Mouse (Mus musculus) embryonic facial prominence, embryonic 12.5 days (tissue): Measurements from ENCODE around the gene Pgls. TPM values are rescaled to one million over a fixed set of nuclear protein-coding genes. Genes with fewer than 3 reads are reported as not detected.

Experiments
- ATAC-seq: fragments of 200-750 bp; cut with Nextera tagmentation; 2 replicates; pipeline ENCODE4 v1.8.0; 2017; ENCODE audit not compliant: insufficient number of reproducible peaks, insufficient read depth, low FRiP score, low TSS enrichment
- H3K27ac ChIP-seq: fragments of 300-500 bp; sonication (generic); 2 replicates; pipeline ENCODE4 v1.5.1; 2016; ENCODE audit warnings: mild to moderate bottlenecking
- H3K27me3 ChIP-seq: fragments of 300-500 bp; sonication (generic); 2 replicates; pipeline ENCODE4 v1.6.1; 2016; ENCODE audit warnings: mild to moderate bottlenecking, moderate library complexity
- H3K36me3 ChIP-seq: fragments of 300-500 bp; sonication (generic); 2 replicates; pipeline ENCODE4 v1.6.1; 2016; ENCODE audit warnings: mild to moderate bottlenecking
- H3K4me1 ChIP-seq: fragments of 300-500 bp; sonication (generic); 2 replicates; pipeline ENCODE4 v1.6.1; 2016
- H3K4me2 ChIP-seq: fragments of 300-500 bp; sonication (generic); replicated peaks from 2 replicates; pipeline ENCODE4 v1.6.1; 2016; ENCODE audit warnings: mild to moderate bottlenecking, moderate library complexity
- H3K4me3 ChIP-seq: fragments of 300-500 bp; sonication (generic); 2 replicates; pipeline ENCODE4 v1.5.1; 2016; ENCODE audit warnings: mild to moderate bottlenecking
- H3K9ac ChIP-seq: fragments of 300-500 bp; sonication (generic); 2 replicates; pipeline ENCODE4 v1.6.1; 2016; ENCODE audit warnings: mild to moderate bottlenecking, moderate library complexity
- H3K9me3 ChIP-seq: fragments of 300-500 bp; sonication (generic); 2 replicates; pipeline ENCODE4 v1.6.1; 2016; ENCODE audit warnings: mild to moderate bottlenecking, moderate library complexity
- WGBS: fragments of 180-500 bp; shearing (Covaris S2); methylation state at CpG from one replicate; pipeline ENCODE4 v1.1.7; 2016; 5-methylcytosine and 5-hydroxymethylcytosine counted together
- polyA plus RNA-seq: library from polyadenylated mRNA; unstranded; fragments of >200 nt; fragmentation: Nextera tagmentation; extraction: Ambion mirVana; gene quantifications from 2 replicates; pipeline ENCODE4 v1.2.1, GENCODE M21; 2016

Gene Pgls
- polyA plus RNA-seq, 1 experiment from 2014 or later = 236 TPM

DNA sequence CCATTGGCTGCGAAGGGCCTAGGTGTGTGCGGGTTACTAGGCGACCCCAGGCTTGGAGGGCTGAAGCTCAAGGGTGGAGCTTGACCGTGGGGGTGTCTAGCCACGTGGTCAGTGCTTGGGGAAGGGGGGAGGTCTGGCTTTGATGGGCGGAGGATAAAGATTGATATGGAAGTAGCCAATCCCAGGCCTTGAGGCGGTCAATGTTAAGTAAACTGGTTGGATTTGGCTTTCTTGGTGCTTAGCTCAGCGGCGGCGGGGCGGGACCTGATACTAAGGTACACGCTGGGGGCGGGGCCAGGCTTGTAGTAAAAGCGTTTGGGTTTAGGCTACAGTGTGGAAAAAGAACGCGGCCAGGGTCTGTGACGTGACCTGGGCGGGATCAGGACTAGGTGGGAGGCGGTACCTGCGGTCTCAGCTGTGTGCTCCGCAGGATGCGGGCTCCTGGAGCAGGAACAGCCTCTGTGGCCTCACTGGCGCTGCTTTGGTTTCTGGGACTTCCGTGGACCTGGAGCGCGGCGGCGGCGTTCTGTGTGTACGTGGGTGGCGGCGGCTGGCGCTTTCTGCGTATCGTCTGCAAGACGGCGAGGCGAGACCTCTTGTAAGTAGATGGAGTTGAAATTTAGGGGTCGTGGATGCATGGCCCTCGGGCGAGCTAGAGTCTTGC lies 21.6 kb upstream of the Pgls start:
- peak overlapping the region; percentile 76 for H3K27ac ChIP-seq

DNA sequence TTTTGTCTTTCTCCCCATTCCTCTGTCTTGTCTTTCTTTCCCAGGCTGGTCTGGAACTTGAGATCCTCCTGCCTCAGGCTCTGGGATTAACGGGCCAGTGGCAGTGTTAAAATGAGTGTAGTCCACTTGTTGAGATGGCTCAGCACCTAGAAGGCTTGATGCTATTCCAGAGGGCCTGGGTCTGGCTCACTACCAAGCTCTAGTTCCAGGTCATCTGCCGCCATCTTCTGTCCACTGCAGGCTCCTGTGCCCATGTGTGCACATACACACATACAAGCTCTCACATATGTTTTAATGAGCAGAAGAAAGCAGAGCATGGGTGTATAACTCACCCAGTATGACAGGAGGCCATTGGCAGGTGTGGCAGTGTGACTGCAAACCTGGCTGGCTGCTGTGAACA lies 19.9 kb upstream of the Pgls start:
- 91% methylated on average over 2 of the region's 2 CpGs for WGBS
- ATAC-seq = no peak
- Histone ChIP-seq H3K4me1 (peaks cover 19% of the 10 kb centered on the region; the same call in 1 of the 2 replicates), H3K4me2 (no peak overlapping the region), H3K27me3 (peaks cover 23% of the 10 kb centered on the region), H3K4me3 (no peak overlapping the region), H3K9me3 (no peaks in the 10 kb centered on the region), H3K27ac (no peak overlapping the region), H3K9ac (no peak overlapping the region), H3K36me3 (no peaks in the 10 kb centered on the region)

More for the DNA sequence above, 21.6 kb upstream of the Pgls start:
- H3K9ac ChIP-seq = peak overlapping the region; percentile 62
- no peaks in the 10 kb centered on the region for H3K9me3 ChIP-seq
- peaks cover 19% of the 10 kb centered on the region; the same call in 1 of the 2 replicates for H3K4me1 ChIP-seq
- WGBS = under 1% methylated on average over 41 of the region's 41 CpGs
- peak overlapping the region; percentile 70 for H3K4me2 ChIP-seq
- H3K4me3 ChIP-seq = peak overlapping the region; percentile 60
- no peaks in the 10 kb centered on the region for H3K36me3 ChIP-seq
- peak; percentile 89 for ATAC-seq
- H3K27me3 ChIP-seq = peaks cover 29% of the 10 kb centered on the region

DNA sequence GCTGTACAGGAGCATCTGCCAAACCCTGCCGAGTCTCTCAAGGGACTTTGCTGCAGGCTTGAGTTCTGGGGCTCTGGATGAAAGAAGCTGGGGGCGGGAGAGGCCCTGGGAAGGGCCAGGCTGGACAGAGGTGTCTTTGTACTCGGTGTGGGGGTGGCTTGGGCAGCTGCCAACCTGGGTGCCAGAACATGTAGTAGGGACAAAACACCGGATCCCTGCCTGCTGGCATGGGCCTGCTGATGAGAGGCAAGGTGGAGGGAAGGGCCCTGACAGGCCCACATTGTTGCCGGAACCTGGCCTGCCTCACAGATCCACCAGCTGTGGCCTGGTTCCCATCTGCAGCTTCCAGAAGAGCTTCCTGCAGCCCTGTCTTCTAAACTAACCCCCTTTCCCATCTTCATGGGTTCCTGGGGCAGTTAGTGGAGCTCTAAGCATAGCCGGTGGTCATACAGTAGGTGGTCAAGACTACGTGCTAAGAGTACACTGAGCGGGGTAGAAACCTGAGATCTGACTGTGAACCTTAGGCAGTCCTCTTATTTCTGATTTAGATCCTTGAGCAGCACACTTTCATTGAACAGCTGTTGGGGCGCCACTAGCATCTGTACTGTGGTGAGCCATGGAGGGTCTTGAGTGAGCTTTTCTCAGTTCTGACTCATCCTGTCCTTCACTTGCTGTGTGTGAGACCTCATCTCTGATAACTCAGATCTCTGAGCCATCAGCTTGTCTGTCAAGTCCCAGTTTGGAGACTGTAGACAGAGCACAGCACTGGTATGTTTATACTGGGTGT lies 18.9 kb upstream of the Pgls start:
- peaks cover 15% of the 10 kb centered on the region for H3K27me3 ChIP-seq
- 77% methylated on average over 9 of the region's 9 CpGs for WGBS
- peak overlapping the region; percentile 24; the same call in 1 of the 2 replicates for H3K9ac ChIP-seq
- no peaks in the 10 kb centered on the region for H3K36me3 ChIP-seq
- no peaks in the 10 kb centered on the region for H3K9me3 ChIP-seq
- H3K4me1 ChIP-seq = peaks cover 19% of the 10 kb centered on the region; the same call in 1 of the 2 replicates
- no peak for ATAC-seq
- no peak overlapping the region; the same call in 1 of the 2 replicates for H3K4me2 ChIP-seq
- H3K4me3 ChIP-seq = no peak overlapping the region
- peak overlapping the region; percentile 3; the same call in 1 of the 2 replicates for H3K27ac ChIP-seq

DNA sequence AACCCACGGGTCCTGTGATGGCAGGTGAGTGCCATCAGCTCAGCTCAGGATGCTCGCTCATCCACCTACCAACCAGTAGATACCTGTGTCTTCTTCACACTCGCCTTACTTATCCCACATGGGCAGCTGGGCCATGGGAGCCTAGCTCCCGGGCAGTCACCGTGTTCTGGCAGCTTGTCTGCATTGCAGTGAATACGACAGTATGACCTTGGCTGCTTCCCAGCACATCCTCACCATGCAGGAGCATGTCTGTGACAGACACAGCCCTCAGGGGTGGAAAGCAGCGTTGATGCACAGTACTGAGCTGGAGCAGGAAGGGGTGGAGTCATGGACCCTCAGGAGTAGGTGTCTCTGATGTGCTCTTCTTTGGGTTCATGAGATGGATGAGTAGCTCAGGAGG lies 17.6 kb upstream of the Pgls start:
- Histone ChIP-seq H3K9me3 (no peaks in the 10 kb centered on the region), H3K4me3 (no peak overlapping the region), H3K36me3 (no peaks in the 10 kb centered on the region), H3K4me1 (peaks cover 10% of the 10 kb centered on the region; the same call in 1 of the 2 replicates), H3K9ac (no peak overlapping the region), H3K27me3 (0 out of 2 replicates have a peak, but pooled peaks cover 1% of the 10 kb centered on the region), H3K27ac (no peak overlapping the region), H3K4me2 (no peak overlapping the region)
- 78% methylated on average over 7 of the region's 7 CpGs for WGBS
- ATAC-seq = no peak

DNA sequence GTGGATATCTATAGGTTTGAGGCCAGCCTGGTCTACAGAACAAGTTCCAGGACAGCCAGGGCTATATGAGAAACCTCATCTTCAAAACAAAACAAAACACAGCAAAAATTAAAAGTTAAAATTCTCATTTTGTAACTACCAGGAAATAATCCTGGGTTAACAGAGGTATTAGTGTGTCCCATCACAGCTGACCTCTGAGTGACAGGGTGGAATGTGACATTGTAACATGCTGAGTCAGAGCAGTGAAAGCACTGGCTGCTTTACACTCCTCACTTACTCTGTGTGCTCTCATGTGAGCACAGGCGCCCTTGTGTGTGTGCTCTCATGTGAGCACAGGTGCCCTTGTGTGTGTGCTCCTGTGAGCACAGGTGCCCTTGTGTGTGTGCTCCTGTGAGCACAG lies 17.0 kb upstream of the Pgls start:
- ATAC-seq = no peak
- Histone ChIP-seq H3K4me1 (peaks cover 10% of the 10 kb centered on the region; the same call in 1 of the 2 replicates), H3K4me3 (no peak overlapping the region), H3K36me3 (no peaks in the 10 kb centered on the region), H3K27me3 (no peaks in the 10 kb centered on the region), H3K4me2 (no peak overlapping the region), H3K9me3 (no peaks in the 10 kb centered on the region), H3K9ac (no peak overlapping the region), H3K27ac (no peak overlapping the region)
- WGBS = 56% methylated on average over 1 of the region's 1 CpGs

DNA sequence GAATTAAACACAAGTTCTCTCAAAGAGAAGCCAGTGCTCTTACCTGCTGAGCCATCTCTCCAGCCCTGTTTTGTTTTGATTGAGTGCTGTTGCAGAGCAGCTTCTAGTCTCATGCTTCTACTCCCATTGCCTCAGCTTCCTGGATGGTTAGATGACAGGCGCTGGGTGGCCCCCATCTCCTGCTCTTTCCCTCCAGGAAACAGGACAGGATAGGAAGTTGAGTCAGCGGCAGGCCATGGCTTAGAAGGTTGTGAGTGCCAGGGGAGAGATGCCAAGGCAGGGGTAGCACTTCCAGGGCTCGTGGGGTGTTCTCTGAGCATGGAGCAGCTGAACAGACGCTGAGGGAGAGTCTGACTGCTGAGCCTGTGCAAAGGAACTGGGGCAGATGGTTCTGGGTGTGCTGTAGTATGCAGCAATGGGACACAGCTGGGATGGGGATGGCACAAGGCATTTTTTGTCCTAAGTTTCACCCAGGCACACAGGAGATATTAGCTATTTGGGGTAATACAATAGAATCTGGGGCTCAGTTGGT lies 14.1 kb upstream of the Pgls start:
- Histone ChIP-seq H3K9me3 (no peaks in the 10 kb centered on the region), H3K4me3 (no peak overlapping the region), H3K4me1 (no peaks in the 10 kb centered on the region), H3K27me3 (peaks cover 4% of the 10 kb centered on the region; the same call in 1 of the 2 replicates), H3K27ac (no peak overlapping the region), H3K36me3 (peaks cover 14% of the 10 kb centered on the region; the same call in 1 of the 2 replicates), H3K4me2 (no peak overlapping the region), H3K9ac (no peak overlapping the region)
- WGBS = 71% methylated on average over 4 of the region's 4 CpGs
- no peak for ATAC-seq

DNA sequence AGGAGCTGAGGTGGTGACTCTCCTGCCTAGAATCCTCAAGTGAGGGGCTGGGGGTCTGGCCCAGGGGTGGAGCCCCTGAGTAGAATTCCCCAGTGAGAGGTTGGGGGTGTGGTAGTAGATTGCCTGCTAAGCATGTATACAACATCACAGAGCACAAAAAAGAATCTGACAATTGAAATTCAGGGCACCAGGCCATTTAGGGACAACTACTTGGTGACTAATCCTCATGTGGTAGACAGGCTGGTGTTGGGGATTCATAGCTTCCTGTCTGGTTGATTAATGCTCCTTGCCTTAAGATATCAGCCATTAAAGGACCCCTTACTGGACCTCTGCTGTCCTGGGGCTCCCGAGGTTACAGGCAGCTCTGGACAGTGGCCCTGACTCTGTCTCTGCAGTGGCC lies 13.0 kb upstream of the Pgls start:
- Histone ChIP-seq H3K27me3 (peaks cover 4% of the 10 kb centered on the region; the same call in 1 of the 2 replicates), H3K27ac (no peak overlapping the region), H3K36me3 (peaks cover 14% of the 10 kb centered on the region; the same call in 1 of the 2 replicates), H3K9ac (no peak overlapping the region), H3K4me2 (no peak overlapping the region), H3K4me3 (no peak overlapping the region), H3K4me1 (no peaks in the 10 kb centered on the region), H3K9me3 (no peaks in the 10 kb centered on the region)
- WGBS = 65% methylated on average over 1 of the region's 1 CpGs
- no peak for ATAC-seq

DNA sequence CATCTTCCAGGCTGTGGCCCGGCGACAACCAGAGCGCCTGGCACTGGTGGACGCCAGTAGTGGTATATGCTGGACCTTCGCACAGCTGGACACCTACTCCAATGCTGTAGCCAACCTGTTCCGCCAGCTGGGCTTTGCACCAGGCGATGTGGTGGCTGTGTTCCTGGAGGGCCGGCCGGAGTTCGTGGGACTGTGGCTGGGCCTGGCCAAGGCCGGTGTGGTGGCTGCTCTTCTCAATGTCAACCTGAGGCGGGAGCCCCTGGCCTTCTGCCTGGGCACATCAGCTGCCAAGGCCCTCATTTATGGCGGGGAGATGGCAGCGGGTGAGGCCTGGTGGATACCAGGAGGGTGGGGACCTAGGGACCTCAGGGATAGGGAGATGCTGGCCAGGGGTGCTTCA lies 12.5 kb upstream of the Pgls start:
- peaks cover 4% of the 10 kb centered on the region; the same call in 1 of the 2 replicates for H3K27me3 ChIP-seq
- peaks cover 19% of the 10 kb centered on the region for H3K36me3 ChIP-seq
- no peak overlapping the region for H3K9ac ChIP-seq
- no peak overlapping the region for H3K4me2 ChIP-seq
- no peaks in the 10 kb centered on the region for H3K4me1 ChIP-seq
- H3K4me3 ChIP-seq = no peak overlapping the region
- 85% methylated on average over 14 of the region's 14 CpGs for WGBS
- no peak overlapping the region for H3K27ac ChIP-seq
- ATAC-seq = no peak
- H3K9me3 ChIP-seq = no peaks in the 10 kb centered on the region

DNA sequence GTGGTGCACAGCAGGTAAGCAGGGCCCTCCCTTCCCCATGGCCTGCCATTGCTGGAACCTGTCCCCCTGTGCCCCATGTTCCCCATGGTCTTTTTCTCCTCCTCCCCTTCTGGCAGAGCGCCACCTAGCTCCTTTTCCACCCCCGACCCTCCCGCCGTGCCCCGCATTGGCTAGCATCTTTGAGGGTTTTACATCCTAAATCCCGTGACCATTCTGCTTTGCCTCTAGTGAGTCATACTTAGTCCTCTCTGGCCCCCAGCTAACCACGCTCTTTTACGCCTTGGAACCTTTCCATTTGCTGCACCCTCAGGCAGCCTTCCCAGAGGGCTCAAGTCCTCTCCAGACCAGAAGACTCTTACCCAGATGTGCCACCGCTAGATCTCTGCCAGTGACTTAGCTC lies 11.8 kb upstream of the Pgls start:
- 33% methylated on average over 9 of the region's 9 CpGs for WGBS
- Histone ChIP-seq H3K4me3 (no peak overlapping the region), H3K9ac (no peak overlapping the region), H3K4me2 (no peak overlapping the region), H3K36me3 (peaks cover 26% of the 10 kb centered on the region), H3K27ac (no peak overlapping the region), H3K9me3 (no peaks in the 10 kb centered on the region), H3K27me3 (peaks cover 4% of the 10 kb centered on the region; the same call in 1 of the 2 replicates), H3K4me1 (no peaks in the 10 kb centered on the region)
- no peak for ATAC-seq

DNA sequence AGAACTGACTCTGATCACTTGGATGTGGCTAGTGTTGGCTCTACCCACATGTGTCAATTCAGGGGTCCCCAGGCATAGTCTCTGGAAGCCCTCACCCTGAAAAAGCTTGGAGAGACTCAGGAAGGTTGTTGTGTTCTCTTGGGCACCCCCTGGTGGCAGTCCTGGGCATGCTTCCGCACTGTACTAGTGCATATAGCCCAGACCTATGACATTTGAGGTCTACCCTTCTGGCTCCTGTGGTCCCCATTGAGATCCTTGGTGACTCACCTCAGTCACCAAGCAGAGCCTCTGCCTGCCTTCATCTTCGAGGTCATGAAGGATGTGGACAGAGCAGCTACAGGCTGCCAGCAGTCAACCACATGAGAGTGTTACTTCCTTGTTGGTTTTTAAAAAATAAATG lies 5.1 kb upstream of the Pgls start:
- Histone ChIP-seq H3K27ac (no peak overlapping the region), H3K4me1 (peaks cover 9% of the 10 kb centered on the region), H3K9ac (no peak overlapping the region), H3K36me3 (peaks cover 23% of the 10 kb centered on the region), H3K4me2 (no peak overlapping the region), H3K9me3 (no peaks in the 10 kb centered on the region), H3K27me3 (no peaks in the 10 kb centered on the region), H3K4me3 (no peak overlapping the region)
- no peak for ATAC-seq
- 72% methylated on average over 2 of the region's 2 CpGs for WGBS

DNA sequence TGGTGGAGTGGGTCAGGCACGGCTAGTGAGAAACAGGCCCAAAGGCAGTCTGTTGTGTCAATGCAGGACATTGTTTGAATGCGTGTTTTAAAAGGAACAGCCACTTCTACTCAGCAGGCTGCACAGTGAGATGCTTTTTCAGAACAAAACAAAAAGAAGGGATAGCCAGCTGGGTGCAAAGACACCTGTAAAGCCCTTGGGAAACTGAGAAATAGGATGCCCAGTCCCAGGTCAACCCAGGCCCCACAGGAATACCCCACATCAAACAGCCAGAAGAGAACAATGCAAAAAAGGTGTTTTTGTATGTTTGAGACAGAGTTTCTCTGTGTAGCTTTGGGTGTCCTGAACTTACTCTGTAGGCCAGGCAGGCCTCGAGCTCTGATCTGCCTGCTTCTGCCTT lies 3.2 kb upstream of the Pgls start:
- peaks cover 21% of the 10 kb centered on the region for H3K4me1 ChIP-seq
- no peak for ATAC-seq
- no peak overlapping the region for H3K4me3 ChIP-seq
- no peak overlapping the region for H3K27ac ChIP-seq
- H3K36me3 ChIP-seq = peaks cover 23% of the 10 kb centered on the region
- H3K9me3 ChIP-seq = no peaks in the 10 kb centered on the region
- no peak overlapping the region for H3K4me2 ChIP-seq
- no peaks in the 10 kb centered on the region for H3K27me3 ChIP-seq
- WGBS = 63% methylated on average over 3 of the region's 3 CpGs
- no peak overlapping the region for H3K9ac ChIP-seq
